Mouse (Mus musculus): ENCODE results near the gene Ly75.

GRCm38 (mm10) chr2:60407387-60407786, 24.3 kb upstream of the Ly75 start:
- TF ChIP-seq CTCF (IDR thresholded peaks at IDR 0.05; ENCODE audit: insufficient read depth, low read depth, low read length) (no peak), POLR2A (IDR thresholded peaks at IDR 0.05; ENCODE audit: insufficient read depth, low read depth, low read length) (no peak)

Measured in olfactory bulb, adult 2 months (tissue).